Mouse (Mus musculus) c-Kit-positive CD71-positive TER-119-positive erythroid progenitor cells, embryonic 14.5 days (primary cell): ENCODE data around the gene Toe1.
"Not testable (repeated sequence)": the region's sequence is repeated elsewhere in the genome, so short reads cannot be mapped to it uniquely, and the experiment has no call there.

ENCODE experiments used
- DNase-seq: peaks from one replicate; pipeline ENCODE4 v3.0.0-alpha.2; 2013; ENCODE audit warnings: low spot score

The Toe1 gene

DNA sequence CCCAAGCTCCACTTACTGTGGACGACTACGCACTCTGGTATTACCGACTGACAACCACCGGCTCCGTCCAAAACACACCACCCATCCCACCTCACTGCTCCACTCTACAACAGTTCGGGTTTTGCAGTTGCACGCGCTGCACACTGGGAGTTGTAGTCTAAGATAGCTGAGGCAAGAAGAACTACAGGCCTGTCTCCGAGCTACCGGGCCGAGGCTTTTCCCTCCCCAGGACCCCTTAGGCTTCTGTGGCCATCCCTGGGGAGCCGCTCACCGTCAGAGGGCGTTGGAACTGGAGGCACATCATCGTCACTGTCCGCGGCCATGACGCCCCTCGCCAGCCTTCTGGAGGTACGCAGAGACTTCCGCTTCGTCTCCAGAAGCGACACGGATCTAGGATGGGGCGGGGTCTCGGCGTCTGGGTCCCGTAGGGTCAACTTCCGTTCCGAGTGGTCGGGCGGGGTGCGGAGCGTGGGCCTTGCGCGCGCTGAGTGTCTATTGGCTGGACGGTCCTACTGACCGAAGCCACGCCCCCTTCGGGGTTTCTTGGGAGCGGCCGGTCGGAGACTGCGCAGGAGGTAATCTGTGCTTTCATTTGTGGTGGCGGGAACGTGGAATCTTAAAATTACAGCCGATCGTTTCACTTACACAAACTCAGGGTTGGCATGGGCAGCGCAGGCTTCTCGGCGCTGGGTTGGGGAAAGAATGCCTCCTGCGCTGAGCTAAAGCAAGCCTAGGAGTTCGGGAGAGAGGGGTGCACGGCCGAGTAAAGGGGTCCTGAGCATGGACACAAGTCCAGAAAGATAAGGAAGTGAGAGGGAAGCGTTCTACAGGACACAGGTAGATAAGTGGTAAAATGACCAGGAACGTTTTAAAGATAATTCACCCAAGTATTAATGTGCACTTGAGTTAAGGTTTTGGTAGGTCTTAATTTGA is at the start of gene Toe1, which contains the start of gene Mutyh:
Toe1 (minus strand) TSS at position 444 of the 933 bp plus-strand sequence.
Mutyh (plus strand) TSS at position 527 of the 933 bp plus-strand sequence.
- DNase-seq = peak; percentile 95

DNA sequence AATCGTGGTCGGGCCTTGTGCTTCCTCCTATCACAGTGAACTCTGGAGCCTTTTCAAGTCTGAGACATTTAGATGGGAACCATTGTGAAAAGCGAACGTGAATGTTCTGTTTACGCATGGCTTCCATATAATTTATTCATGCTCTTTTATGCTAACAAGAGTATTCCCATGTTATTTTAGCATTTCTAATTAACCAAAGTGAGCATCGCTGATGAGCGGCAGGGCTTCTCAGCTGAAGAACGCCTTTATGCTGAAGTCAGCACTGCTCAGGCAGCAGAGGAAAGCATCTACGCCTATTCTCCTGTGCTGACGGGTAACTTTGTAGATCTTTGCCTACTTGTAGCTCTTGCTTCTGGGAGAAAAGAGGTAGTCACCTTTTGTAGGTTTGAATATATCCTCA is 49.8 kb upstream of the Toe1 start:
- DNase-seq = no peak

GRCm38 (mm10) chr4:116854286-116854685 is 46.8 kb upstream of the Toe1 start:
- no peak for DNase-seq

DNA sequence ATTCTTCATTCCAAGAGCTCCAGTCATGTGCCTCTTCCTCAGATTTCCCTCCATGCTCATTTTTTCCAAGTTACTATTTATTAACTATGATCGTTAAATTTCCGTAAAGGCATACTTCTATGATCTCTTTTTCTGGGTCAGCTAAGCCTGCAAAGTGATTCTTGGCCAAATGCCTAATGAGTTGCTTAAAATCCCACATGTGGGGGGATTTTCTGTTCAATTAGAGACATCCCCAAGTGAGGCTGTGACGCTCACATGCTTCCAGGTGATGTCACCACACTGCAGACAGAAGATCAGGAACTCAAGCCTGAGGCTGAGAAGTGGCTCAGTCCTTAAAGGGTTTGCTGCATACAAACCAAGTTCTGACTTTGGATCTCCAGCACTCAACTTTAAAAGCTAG is 42.5 kb upstream of the Toe1 start:
- no peak for DNase-seq

GRCm38 (mm10) chr4:116844324-116844723 is 36.9 kb upstream of the Toe1 start:
- DNase-seq = no peak

GRCm38 (mm10) chr4:116840841-116841240 is 33.4 kb upstream of the Toe1 start:
- DNase-seq = no peak

- DNase-seq = not testable (repeated sequence)
Measured at GRCm38 (mm10) chr4:116840096-116840495, 32.7 kb upstream of the Toe1 start.

GRCm38 (mm10) chr4:116838999-116839398 is 31.6 kb upstream of the Toe1 start:
- no peak for DNase-seq

- DNase-seq = no peak
Measured at GRCm38 (mm10) chr4:116830070-116830368, 22.6 kb upstream of the Toe1 start.

GRCm38 (mm10) chr4:116829364-116830069 is 22.1 kb upstream of the Toe1 start:
- DNase-seq = no peak

DNA sequence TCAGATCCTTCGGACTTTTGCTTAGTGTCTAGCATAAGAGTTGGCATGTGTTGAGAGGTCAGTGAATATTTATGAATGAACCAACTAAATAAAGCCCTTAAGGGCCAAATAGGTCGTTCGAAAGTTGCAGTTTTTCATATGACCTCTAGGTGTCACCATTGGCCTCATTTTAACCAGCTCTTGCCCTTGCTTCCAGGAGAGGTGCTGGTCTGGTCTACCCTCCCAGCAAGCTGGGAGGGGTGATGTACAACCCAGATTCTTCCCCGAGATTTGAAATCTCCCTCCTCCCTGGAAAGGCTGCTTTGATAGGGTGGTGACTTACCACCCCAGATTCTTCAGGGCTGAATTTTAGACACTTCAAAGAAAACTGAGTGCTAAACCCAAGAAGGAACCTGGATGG is 20.4 kb upstream of the Toe1 start:
- peak; percentile 73 for DNase-seq

- DNase-seq = peak; percentile 62
Measured at GRCm38 (mm10) chr4:116824541-116825004, 17.1 kb upstream of the Toe1 start.

DNA sequence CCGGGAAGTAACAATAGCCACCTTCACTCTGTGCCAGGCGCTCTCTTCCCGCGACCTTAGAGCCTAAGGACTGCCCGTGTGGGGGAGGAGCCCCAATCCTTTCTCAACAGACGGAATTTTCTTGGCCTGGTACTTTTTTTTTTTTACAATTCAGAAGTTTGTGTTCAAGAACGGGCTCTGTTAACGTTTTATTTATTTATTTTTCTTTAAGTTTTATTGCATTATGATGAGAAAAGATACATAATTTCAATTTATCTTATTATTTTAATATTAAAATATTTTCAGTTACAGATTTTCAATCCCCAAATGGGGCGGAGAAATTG is 14.2 kb upstream of the Toe1 start, which contains the start of gene Hpdl:
Hpdl (minus strand) TSS at position 14 of the 323 bp plus-strand sequence.
- no peak for DNase-seq

- DNase-seq = peak; percentile 60
Measured at GRCm38 (mm10) chr4:116820902-116821693, 13.7 kb upstream of the Toe1 start.

- no peak for DNase-seq
Measured at GRCm38 (mm10) chr4:116819968-116820901, 12.8 kb upstream of the Toe1 start.

GRCm38 (mm10) chr4:116817486-116817885 is 10.0 kb upstream of the Toe1 start:
- DNase-seq = no peak

DNA sequence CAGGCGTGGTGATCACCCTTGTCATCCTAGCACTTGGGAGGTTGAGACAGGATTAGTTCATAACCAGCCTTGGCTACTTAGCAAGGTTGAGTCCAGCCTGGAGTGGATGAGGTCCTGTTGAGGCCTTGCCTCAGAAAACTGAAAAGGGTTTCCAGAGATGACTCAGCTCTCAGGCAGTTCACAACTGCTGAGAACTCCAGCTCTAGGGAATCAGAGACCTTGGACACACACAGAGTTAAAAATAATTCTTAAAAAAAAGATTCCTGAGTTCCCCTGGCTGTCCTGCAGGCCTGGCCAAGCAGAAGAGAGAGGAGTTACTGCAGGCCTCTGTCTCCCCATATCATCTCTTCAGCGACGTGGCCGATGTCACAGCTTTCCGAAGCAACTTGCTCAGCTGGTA is 7.8 kb upstream of the Toe1 start:
- no peak for DNase-seq

DNA sequence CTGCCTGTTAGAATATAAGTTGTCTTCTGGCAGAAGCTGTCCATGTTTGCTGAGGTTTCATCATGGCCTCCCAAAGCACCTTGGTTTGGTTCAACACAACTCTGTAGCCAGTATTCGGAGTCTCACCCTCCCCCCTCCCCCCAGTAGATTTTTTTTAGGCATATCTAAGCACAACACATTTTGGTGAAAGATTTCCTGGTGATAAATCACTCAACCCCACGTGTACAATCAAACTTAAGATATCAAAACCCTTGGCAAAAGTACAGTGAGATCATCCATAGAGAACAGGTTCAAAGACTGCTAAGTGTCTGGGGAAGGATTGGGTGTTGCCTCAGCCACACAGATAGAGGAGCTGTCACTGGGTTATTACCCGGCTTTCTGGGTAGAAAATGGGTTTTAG is 3.6 kb upstream of the Toe1 start:
- DNase-seq = no peak

DNA sequence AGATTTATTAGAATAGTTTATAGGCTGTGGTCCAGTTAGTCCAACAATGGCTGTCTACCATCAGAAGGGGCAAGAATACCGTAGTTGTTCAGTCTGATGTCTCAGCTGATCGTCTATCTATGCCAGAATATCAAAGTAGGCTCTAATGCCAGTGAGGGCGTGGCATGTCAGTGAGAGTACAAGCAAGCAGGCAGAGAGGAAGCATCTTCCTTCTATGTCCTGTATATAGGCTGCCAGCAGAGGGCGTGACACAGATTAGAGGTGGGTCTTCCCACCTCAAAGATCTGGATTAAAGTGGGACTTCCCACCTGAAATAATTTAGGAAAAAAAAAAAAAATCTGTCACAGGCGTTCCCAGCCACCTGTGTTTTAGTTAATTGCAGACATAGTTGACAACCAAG is 7.5 kb downstream of the Toe1 start:
- DNase-seq = peak; percentile 42

GRCm38 (mm10) chr4:116796442-116797110 is 10.9 kb downstream of the Toe1 start:
- DNase-seq = no peak

- DNase-seq = no peak
Measured at GRCm38 (mm10) chr4:116794273-116794672, 13.2 kb downstream of the Toe1 start.
